Mouse (Mus musculus) hindbrain, embryonic 16.5 days (tissue): ENCODE measurements at regions not wholly inside any gene's neighbourhood (a gene's known extent, or its start where the extent isn't known, plus 50 kb on each side); places are given as distances from the start of the nearest gene placed in this dataset.

ENCODE experiments used
- ATAC-seq: fragments of 200-750 bp; cut with Nextera tagmentation; 2 replicates; pipeline ENCODE4 v1.8.0; 2017; ENCODE audit warnings: moderate TSS enrichment, moderate library complexity
- H3K27ac ChIP-seq: fragments of 300-500 bp; sonication (generic); 2 replicates; pipeline ENCODE4 v1.5.1; 2014; ENCODE audit warnings: low read depth, mild to moderate bottlenecking, control low read depth, low read length, moderate library complexity
- H3K27me3 ChIP-seq: fragments of 300-500 bp; sonication (generic); replicated peaks from 2 replicates; pipeline ENCODE4 v1.6.1; 2014; ENCODE audit warnings: low read length; ENCODE audit not compliant: control insufficient read depth, insufficient read depth
- H3K36me3 ChIP-seq: fragments of 300-500 bp; sonication (generic); 2 replicates; pipeline ENCODE4 v1.6.1; 2014; ENCODE audit warnings: mild to moderate bottlenecking, low read length, moderate library complexity, mixed read lengths; ENCODE audit not compliant: control insufficient read depth, insufficient read depth
- H3K4me1 ChIP-seq: fragments of 300-500 bp; sonication (generic); 2 replicates; pipeline ENCODE4 v1.6.1; 2014; ENCODE audit warnings: low read depth, low read length; ENCODE audit not compliant: control insufficient read depth, insufficient read depth
- H3K4me2 ChIP-seq: fragments of 300-500 bp; sonication (generic); 2 replicates; pipeline ENCODE4 v1.6.1; 2014; ENCODE audit warnings: mild to moderate bottlenecking, low read length, control low read depth, moderate library complexity
- H3K4me3 ChIP-seq: fragments of 300-500 bp; sonication (generic); 2 replicates; pipeline ENCODE4 v1.5.1; 2014; ENCODE audit warnings: mild to moderate bottlenecking, low read length, control low read depth, moderate library complexity
- H3K9ac ChIP-seq: fragments of 300-500 bp; sonication (generic); 2 replicates; pipeline ENCODE4 v1.6.1; 2014; ENCODE audit warnings: low read depth, mild to moderate bottlenecking, control low read depth, low read length, moderate library complexity
- H3K9me3 ChIP-seq: fragments of 300-500 bp; sonication (generic); 2 replicates; pipeline ENCODE4 v1.6.1; 2014; ENCODE audit warnings: mild to moderate bottlenecking, low read length, moderate library complexity; ENCODE audit not compliant: control insufficient read depth
- WGBS: fragments of 180-500 bp; shearing (Covaris S2); extraction: QIAGEN DNeasy Blood & Tissue Kit; methylation state at CpG from one replicate; pipeline ENCODE4 v1.1.7; 2014; 5-methylcytosine and 5-hydroxymethylcytosine counted together

GRCm38 (mm10) chr3:29890764-29891163, 657.0 kb downstream of the Mecom start:
- H3K4me1 ChIP-seq = no peaks in the 10 kb centered on the region
- no peaks in the 10 kb centered on the region for H3K36me3 ChIP-seq
- ATAC-seq = no peak
- no peaks in the 10 kb centered on the region for H3K27me3 ChIP-seq
- H3K4me3 ChIP-seq = no peak overlapping the region
- 80% methylated on average over 4 of the region's 4 CpGs for WGBS
- H3K27ac ChIP-seq = no peak overlapping the region
- H3K9ac ChIP-seq = no peak overlapping the region
- no peak overlapping the region for H3K4me2 ChIP-seq
- no peaks in the 10 kb centered on the region for H3K9me3 ChIP-seq

DNA sequence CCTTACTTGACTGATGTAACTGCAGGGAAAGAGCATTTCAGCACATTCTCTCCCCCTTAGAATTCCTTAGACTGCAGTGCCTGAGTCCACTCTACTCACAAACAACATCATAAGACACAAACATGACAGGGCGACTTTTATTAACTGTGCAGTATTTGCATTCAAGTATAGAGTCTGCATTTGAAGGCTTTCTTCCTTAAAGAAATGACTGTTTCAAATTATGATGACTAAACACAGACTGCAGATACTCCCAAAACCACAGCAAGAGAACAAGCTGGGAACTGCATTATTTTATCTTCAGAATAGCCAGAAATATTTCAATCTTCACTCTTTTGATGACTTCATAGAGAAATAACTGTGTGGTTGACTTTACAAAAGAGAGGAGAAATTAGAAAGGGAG, 657.5 kb downstream of the Mecom start:
- Histone ChIP-seq H3K4me3 (no peak overlapping the region), H3K4me1 (no peaks in the 10 kb centered on the region), H3K27ac (no peak overlapping the region), H3K27me3 (no peaks in the 10 kb centered on the region), H3K9ac (no peak overlapping the region), H3K4me2 (no peak overlapping the region), H3K36me3 (no peaks in the 10 kb centered on the region), H3K9me3 (no peaks in the 10 kb centered on the region)
- WGBS = 82% methylated on average over 1 of the region's 1 CpGs
- ATAC-seq = no peak

DNA sequence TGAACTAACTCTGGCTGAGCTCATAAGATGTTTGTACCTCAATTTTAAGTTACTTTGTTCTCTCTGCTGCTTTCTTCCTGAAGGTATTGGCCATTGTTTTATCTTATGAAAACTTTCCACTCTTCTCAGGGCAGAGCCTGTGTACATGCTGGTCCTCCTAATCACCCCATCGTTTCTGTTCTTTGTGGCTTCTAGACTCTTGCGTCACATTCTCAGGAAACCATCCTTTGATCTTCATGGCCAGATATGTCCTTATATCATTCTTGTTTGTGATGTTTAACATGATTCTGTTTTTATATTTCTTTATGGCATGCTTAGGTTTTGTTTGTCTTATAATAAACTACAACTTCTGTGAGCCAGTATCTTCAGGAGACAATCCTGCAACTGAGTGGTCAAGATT, 658.2 kb downstream of the Mecom start:
- Histone ChIP-seq H3K36me3 (no peaks in the 10 kb centered on the region), H3K4me2 (no peak overlapping the region), H3K9ac (no peak overlapping the region), H3K4me3 (no peak overlapping the region), H3K27ac (no peak overlapping the region), H3K4me1 (no peaks in the 10 kb centered on the region), H3K27me3 (no peaks in the 10 kb centered on the region), H3K9me3 (no peaks in the 10 kb centered on the region)
- WGBS = 86% methylated on average over 2 of the region's 2 CpGs
- no peak for ATAC-seq

DNA sequence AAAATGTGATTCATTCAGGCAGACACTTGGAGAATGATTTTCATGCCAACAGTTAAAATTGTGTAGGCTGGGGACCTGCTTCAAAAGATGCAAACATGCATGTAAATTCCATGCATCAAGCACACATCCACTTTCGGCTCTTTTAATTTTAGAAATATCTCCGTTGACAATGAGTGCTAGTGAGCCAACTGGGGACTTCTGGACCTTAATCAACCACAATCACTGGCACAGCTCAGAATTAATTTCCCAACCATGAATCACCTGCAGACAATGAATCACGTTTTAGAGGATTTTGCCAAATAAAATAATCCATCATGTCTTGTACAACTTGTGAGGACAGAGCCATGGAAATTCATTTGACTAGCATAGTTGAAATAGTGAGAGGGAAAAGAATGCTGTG, 667.8 kb downstream of the Mecom start:
- H3K27ac ChIP-seq = no peak overlapping the region
- no peak overlapping the region for H3K4me2 ChIP-seq
- no peak overlapping the region for H3K9ac ChIP-seq
- no peaks in the 10 kb centered on the region for H3K27me3 ChIP-seq
- no peaks in the 10 kb centered on the region for H3K36me3 ChIP-seq
- ATAC-seq = no peak
- WGBS = 52% methylated on average over 3 of the region's 3 CpGs
- no peaks in the 10 kb centered on the region for H3K4me1 ChIP-seq
- no peaks in the 10 kb centered on the region for H3K9me3 ChIP-seq
- H3K4me3 ChIP-seq = no peak overlapping the region

DNA sequence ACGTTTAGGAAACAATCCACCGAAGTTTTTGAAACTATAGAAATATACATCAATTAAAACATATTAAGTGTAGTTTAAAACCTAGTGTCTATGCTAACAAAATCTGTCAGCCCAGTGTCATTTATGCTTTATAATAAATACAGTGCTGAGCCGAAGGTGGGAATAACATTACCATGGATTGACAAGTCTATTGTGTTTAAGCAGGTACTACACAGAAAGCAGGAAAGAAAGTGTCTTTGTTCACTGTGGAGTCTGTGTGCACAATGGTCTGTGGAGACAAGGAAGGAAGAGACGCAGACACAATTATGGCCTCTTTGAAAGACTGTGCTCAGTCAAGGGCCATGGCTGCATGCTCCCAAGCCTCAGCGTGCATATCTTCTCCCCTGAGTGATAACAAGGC, 672.0 kb downstream of the Mecom start:
- Histone ChIP-seq H3K36me3 (no peaks in the 10 kb centered on the region), H3K4me3 (no peak overlapping the region), H3K27me3 (no peaks in the 10 kb centered on the region), H3K27ac (no peak overlapping the region), H3K9ac (no peak overlapping the region), H3K9me3 (no peaks in the 10 kb centered on the region), H3K4me2 (no peak overlapping the region), H3K4me1 (no peaks in the 10 kb centered on the region)
- WGBS = 61% methylated on average over 5 of the region's 5 CpGs
- ATAC-seq = no peak

DNA sequence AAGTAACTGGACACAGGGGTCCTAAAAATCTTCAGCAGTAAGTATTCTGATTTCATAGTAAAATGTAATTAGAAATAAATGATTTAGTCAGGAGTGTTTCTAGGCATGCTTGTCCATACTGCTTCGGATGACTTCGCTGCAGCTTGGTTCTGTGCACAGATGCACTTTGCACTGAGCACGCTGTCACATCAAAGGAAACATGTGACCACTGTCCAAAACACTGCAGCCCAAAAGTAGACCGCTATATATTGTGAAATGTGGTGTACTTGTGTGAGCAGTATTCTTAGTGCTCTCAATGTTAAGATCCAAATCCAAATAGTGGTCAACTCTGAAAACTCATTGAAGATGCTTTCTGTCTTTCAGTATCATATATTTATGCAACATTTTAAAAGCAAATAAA, 685.4 kb downstream of the Mecom start:
- H3K27ac ChIP-seq = no peak overlapping the region
- no peaks in the 10 kb centered on the region for H3K9me3 ChIP-seq
- no peaks in the 10 kb centered on the region for H3K36me3 ChIP-seq
- H3K27me3 ChIP-seq = no peaks in the 10 kb centered on the region
- ATAC-seq = no peak
- 85% methylated on average over 4 of the region's 4 CpGs for WGBS
- no peak overlapping the region for H3K9ac ChIP-seq
- no peaks in the 10 kb centered on the region for H3K4me1 ChIP-seq
- no peak overlapping the region for H3K4me3 ChIP-seq
- H3K4me2 ChIP-seq = no peak overlapping the region

- no peak overlapping the region for H3K9ac ChIP-seq
- no peak overlapping the region for H3K4me2 ChIP-seq
- H3K4me1 ChIP-seq = no peaks in the 10 kb centered on the region
- H3K9me3 ChIP-seq = no peaks in the 10 kb centered on the region
- H3K27ac ChIP-seq = no peak overlapping the region
- no peaks in the 10 kb centered on the region for H3K36me3 ChIP-seq
- WGBS = 15% methylated on average over 3 of the region's 3 CpGs
- H3K27me3 ChIP-seq = no peaks in the 10 kb centered on the region
- no peak overlapping the region for H3K4me3 ChIP-seq
- ATAC-seq = no peak
Observed at GRCm38 (mm10) chr3:29852465-29852864, 695.3 kb downstream of the Mecom start.

DNA sequence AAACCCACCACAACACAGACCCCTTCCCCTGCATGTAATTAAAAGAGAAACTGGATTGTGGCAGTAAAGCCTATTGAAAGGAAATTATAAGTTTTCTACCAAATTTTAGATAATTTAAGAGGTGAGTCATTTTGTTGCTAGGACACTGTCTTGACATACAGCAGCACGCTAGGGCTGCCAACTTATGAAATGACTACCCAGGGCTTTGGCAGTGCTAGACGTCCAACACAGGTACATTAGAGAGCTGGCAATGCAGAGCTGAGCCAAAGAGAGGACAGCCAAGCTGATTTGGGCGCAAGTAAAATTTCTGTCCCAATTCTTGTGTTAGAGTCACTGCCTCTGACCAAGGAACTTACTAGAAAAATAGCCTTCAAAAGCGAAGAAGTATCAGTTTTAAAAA, 712.4 kb downstream of the Mecom start:
- 71% methylated on average over 4 of the region's 4 CpGs for WGBS
- Histone ChIP-seq H3K4me3 (no peak overlapping the region), H3K9ac (no peak overlapping the region), H3K36me3 (no peaks in the 10 kb centered on the region), H3K9me3 (no peaks in the 10 kb centered on the region), H3K27ac (no peak overlapping the region), H3K27me3 (no peaks in the 10 kb centered on the region), H3K4me2 (no peak overlapping the region), H3K4me1 (no peaks in the 10 kb centered on the region)
- no peak for ATAC-seq

DNA sequence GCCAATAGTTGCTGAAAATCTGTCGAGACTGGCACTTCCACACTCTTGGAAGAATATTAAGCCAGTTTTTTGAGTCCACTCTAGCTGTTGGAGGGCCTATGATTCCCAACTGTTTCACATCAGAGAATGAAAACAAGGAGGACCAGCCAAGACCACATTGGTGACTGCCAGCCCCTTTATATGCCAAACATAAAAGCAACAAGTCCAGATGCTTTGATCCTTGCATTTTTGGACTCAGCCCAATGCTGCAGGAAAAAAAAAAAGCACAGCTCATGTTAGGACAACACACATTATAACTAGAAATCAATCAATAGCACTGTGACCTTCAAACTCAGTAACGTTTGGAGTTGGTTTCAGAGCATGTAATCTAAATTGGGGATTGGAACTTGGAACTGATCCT, 712.9 kb downstream of the Mecom start:
- no peak overlapping the region for H3K4me3 ChIP-seq
- no peak for ATAC-seq
- H3K27me3 ChIP-seq = no peaks in the 10 kb centered on the region
- 43% methylated on average over 2 of the region's 2 CpGs for WGBS
- no peaks in the 10 kb centered on the region for H3K9me3 ChIP-seq
- H3K9ac ChIP-seq = no peak overlapping the region
- no peaks in the 10 kb centered on the region for H3K4me1 ChIP-seq
- H3K4me2 ChIP-seq = no peak overlapping the region
- no peak overlapping the region for H3K27ac ChIP-seq
- no peaks in the 10 kb centered on the region for H3K36me3 ChIP-seq

- Histone ChIP-seq H3K4me1 (no peaks in the 10 kb centered on the region), H3K9ac (no peak overlapping the region), H3K4me2 (no peak overlapping the region), H3K9me3 (no peaks in the 10 kb centered on the region), H3K27me3 (no peaks in the 10 kb centered on the region), H3K4me3 (no peak overlapping the region), H3K36me3 (no peaks in the 10 kb centered on the region), H3K27ac (no peak overlapping the region)
- WGBS = 83% methylated on average over 1 of the region's 1 CpGs
- ATAC-seq = no peak
Observed at GRCm38 (mm10) chr3:29831346-29831745, 716.5 kb downstream of the Mecom start.
